In the genomic region with DNA sequence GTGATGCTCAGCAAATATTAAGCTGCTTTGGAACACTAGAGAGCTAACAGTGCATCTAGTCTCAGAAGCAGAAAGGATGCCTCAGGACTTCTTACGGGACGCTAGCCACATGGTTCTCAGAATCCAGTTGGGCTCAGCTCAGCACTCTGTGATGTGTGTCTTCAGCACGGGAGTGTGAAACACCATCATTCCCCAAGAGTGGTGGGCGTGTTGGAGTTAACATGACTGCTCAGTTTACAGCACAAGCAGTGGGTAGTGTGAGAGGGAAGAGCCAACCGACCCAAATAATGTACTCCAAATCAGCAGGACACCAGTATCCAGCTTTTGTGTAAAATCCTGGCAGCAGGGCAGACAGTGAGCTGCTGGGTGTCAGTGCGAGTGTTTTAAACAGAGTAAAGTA, we compare ENCODE assay signal across 10 mouse cellular contexts.
DNase-seq lines count a peak whose midpoint lies in the region; ATAC-seq and TF ChIP-seq lines count a peak whose summit lies in the region.
"Had no signal": no experiment of that assay in that cellular context is flagged by ENCODE, and none has a peak within 500 bp of the region (broad histone marks: within the 10 kb centered on the region; RNA-seq: fewer than 3 reads in every experiment).

No protein-coding gene starts in this region.

- no peaks in the 10 kb centered on the region; the same call in 1 of the 2 replicates for H3K9me3 ChIP-seq in kidney, embryonic 16.5 days (ENCODE audit: low read length)
- H3K9me3 ChIP-seq in midbrain, embryonic 16.5 days (replicated peaks; ENCODE audit: control insufficient read depth, low read length, poor library complexity, severe bottlenecking), result no peaks in the 10 kb centered on the region

- no peak overlapping the region for H3K9ac ChIP-seq in kidney, embryonic 16.5 days (replicated peaks; ENCODE audit: low read length)
- H3K9ac ChIP-seq in midbrain, embryonic 16.5 days (ENCODE audit: low read depth, low read length), result no peak overlapping the region
- H3K9ac ChIP-seq: liver, embryonic 14.5 days had no signal

- no peak for DNase-seq in kidney, postnatal 14 days
- peak; percentile 67 for DNase-seq in brain, embryonic 14.5 days (ENCODE audit: low read depth)
- no peak for DNase-seq in layer of hippocampus, adult 2 months (ENCODE audit: low spot score in 2 of 2)
- DNase-seq in MN1 (ENCODE audit: low spot score), result no peak
- no peak for DNase-seq in gastrocnemius, postnatal 10 days
- DNase-seq: heart, postnatal 14 days had no signal

- H3K4me1 ChIP-seq in kidney, embryonic 16.5 days (ENCODE audit: insufficient read depth, low read length), result peaks cover 46% of the 10 kb centered on the region
- peaks cover 52% of the 10 kb centered on the region for H3K4me1 ChIP-seq in midbrain, embryonic 16.5 days (ENCODE audit: control insufficient read depth, insufficient read depth, low read length)

- no peak for TF ChIP-seq CTCF in brain, embryonic 14.5 days (IDR thresholded peaks at IDR 0.05; ENCODE audit: borderline replicate concordance, extremely low read depth, insufficient read depth, insufficient read length)
- no peak for TF ChIP-seq CTCF in layer of hippocampus, adult 2 months (conservative IDR thresholded peaks at IDR 0.05)

- no peak overlapping the region for H3K4me2 ChIP-seq in kidney, embryonic 16.5 days (replicated peaks; ENCODE audit: low read depth, low read length)
- peak overlapping the region; percentile 21 for H3K4me2 ChIP-seq in midbrain, embryonic 16.5 days (ENCODE audit: low read length)

- TF ChIP-seq POLR2A in brain, embryonic 14.5 days (IDR thresholded peaks at IDR 0.05; ENCODE audit: borderline replicate concordance, extremely low read depth, insufficient read depth, insufficient read length, poor library complexity, severe bottlenecking), result no peak

- WGBS in kidney, embryonic 16.5 days, result 23% methylated on average over 6 of the region's 6 CpGs
- WGBS in midbrain, embryonic 16.5 days, result 18% methylated on average over 6 of the region's 6 CpGs

- no peaks in the 10 kb centered on the region for H3K36me3 ChIP-seq in kidney, embryonic 16.5 days (ENCODE audit: insufficient read depth, low read length)
- H3K36me3 ChIP-seq in midbrain, embryonic 16.5 days (ENCODE audit: control insufficient read depth, insufficient read depth, low read length), result no peaks in the 10 kb centered on the region

- H3K27ac ChIP-seq in kidney, embryonic 16.5 days (ENCODE audit: low read length), result peak overlapping the region; percentile 18; the same call in 1 of the 2 replicates
- peak overlapping the region; percentile 73 for H3K27ac ChIP-seq in midbrain, embryonic 16.5 days (ENCODE audit: low read length)
- no peak overlapping the region for H3K27ac ChIP-seq in layer of hippocampus, adult 2 months
- H3K27ac ChIP-seq: liver, embryonic 14.5 days had no signal

- no peaks in the 10 kb centered on the region for H3K27me3 ChIP-seq in kidney, embryonic 16.5 days (ENCODE audit: insufficient read depth, low read length)
- no peaks in the 10 kb centered on the region for H3K27me3 ChIP-seq in midbrain, embryonic 16.5 days (ENCODE audit: control insufficient read depth, insufficient read depth, low read depth, low read length)

- no peak overlapping the region for H3K4me3 ChIP-seq in kidney, embryonic 16.5 days (ENCODE audit: low read length)
- H3K4me3 ChIP-seq in midbrain, embryonic 16.5 days (ENCODE audit: low read depth, low read length), result no peak overlapping the region
- no peak overlapping the region for H3K4me3 ChIP-seq in layer of hippocampus, adult 2 months

- ATAC-seq in kidney, embryonic 16.5 days (ENCODE audit: low FRiP score, low TSS enrichment), result peak; percentile 32; the same call in 1 of the 2 replicates
- 0 out of 2 replicates have a peak, but pooled peaks have one; percentile 12 for ATAC-seq in granulocyte monocyte progenitor cell, adult 5-6 weeks (replicated peaks; ENCODE audit: poor library complexity, severe bottlenecking)
- peak; percentile 37; the same call in 1 of the 2 replicates for ATAC-seq in midbrain, embryonic 16.5 days
